Mouse (Mus musculus): ENCODE data around the gene Rap1a.

The Rap1a gene

GRCm38 (mm10) chr3:105801191-105802166, at the start of gene Rap1a:
Gene Rap1a (minus strand): TSS chr3:105801336.
- DNase-seq: peak; percentile 73

DNA sequence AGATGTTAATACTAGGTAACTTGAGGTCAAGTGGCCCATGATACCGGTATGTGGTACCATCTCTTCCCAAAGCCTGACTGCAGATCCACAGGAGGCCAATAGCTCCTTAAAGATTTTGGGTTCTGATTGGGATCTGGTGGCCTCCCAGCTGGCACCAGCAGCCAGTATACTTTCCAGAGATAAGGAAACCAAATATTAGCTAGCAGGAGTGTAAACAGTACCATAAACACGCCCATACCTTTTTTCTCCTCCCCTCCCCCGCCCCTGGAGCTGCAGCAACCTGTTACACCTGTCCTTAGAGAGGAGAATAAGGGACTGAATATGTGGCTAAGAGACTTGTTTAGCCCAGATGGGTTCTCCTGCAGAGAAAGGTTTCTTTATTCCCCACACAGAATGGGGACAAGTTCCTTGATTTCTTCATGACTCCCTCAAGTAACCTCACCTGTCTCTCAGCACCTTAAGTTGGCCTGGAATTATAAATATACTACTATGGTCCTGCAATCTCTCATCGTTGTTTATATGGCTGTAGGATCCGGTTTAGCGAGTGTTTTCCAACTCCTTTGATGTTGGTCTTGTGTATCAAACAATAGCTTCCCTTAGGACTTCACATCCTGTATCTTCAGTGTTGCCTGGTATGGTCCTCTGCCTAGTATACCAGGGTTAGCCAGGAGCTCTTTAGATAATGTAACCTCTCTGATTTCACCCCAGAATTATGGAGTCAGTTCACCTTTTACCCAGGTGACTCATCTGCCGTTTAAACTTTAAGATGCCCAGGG, 45.3 kb upstream of the Rap1a start:
- no peak for DNase-seq

DNA sequence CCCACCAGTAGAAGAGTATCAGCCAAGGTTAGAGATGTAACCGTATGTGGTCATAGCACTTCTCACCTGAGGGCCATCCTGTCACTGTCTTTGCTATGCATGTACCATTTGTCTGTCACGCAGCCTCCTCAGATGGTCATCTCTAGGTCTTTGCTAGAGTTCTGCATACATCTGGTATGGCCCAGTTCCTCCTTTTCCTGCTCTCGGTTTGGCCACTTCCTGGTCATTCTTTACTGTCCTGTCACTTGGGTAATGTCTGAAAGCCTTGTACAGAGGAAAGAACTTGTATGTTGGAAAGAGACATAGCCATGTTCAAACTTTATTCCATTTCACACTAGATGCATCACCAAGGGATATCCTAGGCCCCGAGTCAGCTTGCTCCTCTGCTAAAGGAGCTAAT, 38.7 kb upstream of the Rap1a start:
- no peak for DNase-seq

GRCm38 (mm10) chr3:105838655-105839054, 37.5 kb upstream of the Rap1a start:
- no peak for DNase-seq

DNA sequence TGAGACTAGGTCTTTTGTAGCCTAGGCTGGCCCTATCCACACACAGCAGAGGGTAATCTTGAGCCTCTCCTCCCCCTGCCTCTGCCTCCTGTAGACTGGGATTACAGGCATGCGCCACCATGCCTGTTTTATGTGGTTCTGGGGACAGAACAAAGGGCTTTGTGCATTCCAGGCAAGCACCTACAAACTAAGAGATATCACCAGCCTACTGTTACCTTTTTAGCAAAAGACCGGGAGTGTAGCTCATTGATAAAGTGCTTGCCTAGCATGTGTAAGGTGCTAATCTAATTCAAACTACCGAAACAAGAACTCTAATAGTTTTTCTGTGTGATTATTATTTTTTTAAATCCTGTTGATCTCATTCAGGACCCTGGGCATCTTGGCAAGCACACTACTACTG, 35.7 kb upstream of the Rap1a start:
- no peak for DNase-seq

GRCm38 (mm10) chr3:105835875-105836274, 34.7 kb upstream of the Rap1a start:
- no peak for DNase-seq

DNA sequence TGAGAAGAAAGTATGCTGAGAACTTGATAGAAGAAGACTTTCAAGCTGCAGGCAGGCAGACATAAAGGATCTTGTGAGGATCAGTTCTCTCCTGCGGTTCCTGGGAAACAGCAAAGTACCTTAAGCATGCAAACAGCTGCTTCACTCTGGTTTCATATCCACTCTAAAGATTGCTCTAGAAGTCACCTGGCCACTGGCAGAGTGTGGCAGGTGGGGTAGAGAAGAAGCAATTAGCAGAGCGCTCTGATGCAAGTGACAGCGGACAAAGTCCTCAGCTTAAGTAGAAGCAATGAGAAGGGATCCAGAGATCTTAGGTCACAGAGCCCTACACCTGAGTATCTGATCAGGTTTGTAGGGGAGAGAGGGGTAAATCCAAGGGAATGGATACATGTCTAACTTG, 30.4 kb upstream of the Rap1a start:
- no peak for DNase-seq

- no peak for DNase-seq
Observed at GRCm38 (mm10) chr3:105825501-105826161, 24.5 kb upstream of the Rap1a start.

DNA sequence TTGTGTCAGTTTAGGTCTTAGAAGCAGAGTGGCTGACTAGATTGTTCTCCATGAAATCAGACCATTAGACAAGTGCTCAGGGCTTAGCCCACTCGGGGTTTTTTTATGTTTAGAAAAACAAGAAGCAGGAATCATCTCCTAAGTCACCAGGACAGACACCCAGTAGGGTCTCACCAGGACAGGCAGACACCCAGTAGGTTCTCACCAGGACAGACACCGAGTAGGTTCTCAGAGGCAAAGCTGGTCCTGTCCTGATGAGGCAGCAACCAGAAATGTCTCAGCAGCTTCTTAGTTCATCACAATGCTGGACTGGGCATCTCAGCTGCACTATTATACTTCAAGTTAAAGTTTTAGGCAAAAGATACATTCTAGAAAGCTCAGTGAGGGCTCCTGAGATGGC, 23.6 kb upstream of the Rap1a start:
- no peak for DNase-seq

GRCm38 (mm10) chr3:105824103-105824502, 23.0 kb upstream of the Rap1a start:
- no peak for DNase-seq

DNA sequence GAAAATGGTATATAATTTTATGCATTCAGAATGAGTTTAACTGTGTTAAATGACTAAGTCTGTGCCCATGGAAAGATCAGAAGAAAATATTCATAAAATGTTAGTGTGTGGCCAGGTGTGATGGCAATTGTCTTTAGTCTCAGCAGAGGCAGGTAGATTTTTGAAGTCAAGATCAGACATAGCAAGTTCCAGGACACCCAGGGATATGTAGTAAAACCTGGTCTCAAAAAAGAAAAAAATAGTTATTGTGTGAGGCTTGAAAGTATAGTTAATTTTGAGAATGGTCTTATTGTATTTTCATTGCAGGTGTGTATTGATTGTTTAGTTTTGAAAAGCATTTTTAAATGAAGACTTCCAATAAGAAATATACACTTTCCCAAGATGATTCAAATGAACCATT, 22.5 kb upstream of the Rap1a start:
- no peak for DNase-seq

- no peak for DNase-seq
Observed at GRCm38 (mm10) chr3:105821504-105821903, 20.4 kb upstream of the Rap1a start.

DNA sequence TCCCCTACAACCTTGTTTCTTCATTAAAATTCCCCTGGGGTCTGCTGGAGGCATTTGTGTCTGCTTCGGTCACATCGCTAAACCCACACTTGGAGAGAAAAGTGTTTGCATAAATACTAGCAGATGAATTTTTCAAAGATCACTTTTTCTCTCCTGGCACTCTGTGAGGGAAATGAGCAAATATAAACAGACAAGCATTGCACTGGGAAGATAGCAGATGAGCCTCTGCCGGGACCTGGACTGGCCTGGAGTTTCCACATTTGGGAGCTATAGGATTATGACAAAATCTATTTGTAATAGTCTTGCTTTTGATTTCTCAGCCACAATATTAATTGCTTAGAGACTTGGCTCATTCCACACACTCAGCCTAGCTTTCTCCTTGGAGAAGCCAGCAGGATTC, 19.1 kb upstream of the Rap1a start:
- no peak for DNase-seq

GRCm38 (mm10) chr3:105818130-105819004, 17.2 kb upstream of the Rap1a start:
- no peak for DNase-seq

DNA sequence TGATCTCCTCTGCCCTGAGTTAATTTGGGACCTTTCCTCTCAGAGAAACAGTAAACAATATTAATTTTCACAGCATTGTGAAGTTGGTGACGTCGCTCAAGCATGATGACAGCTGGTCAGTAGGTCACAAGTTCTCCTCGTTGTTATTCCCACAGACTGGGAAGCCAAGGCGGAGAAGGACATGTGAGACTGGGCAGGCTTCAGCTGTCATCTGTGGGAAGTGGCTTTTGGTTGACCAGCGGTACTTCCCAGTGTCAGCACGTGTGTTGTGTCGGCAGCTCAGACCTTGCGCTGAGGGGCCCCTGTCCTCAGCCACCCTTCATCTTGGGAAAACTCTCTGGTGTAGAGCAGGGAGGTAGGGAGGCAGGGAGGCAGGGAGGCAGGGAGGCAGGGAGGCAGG, 15.0 kb upstream of the Rap1a start:
- no peak for DNase-seq

GRCm38 (mm10) chr3:105815236-105815904, 14.2 kb upstream of the Rap1a start:
- no peak for DNase-seq

GRCm38 (mm10) chr3:105811146-105811545, 10.0 kb upstream of the Rap1a start:
- no peak for DNase-seq

DNA sequence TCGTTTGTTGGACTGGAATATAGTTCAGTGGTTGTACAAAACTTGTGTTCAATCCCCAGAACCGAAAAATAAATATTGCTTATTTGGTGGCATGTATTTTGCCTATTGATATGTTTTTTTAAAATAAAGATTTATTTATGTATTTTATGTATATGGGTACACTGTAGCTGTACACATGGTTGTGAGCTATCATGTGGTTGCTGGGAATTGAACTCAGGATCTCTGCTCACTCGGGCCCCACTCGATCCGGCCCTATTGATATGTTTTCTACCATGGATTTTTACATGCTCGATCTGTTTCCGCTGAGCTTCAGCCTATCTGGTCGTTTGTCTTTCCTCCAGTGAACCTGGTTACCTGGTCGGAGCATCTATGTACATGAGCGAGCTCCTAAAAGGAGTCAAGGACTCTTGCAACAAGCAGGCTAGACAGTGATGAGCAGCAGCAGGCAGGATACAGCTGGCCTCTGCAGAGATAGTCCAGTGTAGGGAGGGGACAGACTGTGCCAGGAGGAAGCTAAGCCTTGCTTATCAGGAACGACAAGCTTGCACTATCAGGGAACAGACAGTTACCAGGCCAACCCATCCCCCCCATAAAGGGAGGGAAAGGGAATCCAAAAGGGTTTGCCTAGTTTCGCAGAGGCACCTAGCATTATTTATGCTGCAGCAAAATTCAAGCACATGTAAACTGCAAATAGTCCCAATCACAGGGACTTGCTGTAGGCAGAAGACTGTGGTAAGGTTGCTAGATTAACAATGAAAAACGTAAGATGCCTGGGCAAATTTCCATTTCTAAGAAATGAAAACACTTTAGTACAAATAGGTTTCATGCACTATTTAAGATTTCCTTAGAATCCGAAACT, 7.3 kb upstream of the Rap1a start:
- DNase-seq: no peak

DNA sequence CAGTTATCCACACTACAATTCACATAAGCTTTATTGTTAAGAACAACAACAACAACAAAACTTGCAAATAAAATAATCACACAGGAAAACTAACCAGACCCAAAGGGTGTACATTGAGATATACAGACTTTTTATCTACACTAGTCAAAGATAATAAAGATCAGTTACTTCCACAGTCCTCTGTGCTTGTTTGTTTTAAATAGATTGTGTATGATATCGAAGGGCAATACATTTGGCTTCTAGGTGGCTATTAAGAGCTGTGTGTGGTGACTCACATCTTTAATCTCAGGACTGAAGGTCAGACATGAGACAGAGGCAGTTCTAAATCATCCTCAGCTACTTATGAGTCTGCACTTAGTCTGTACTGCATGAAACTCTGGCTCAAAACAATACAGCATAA, 6.5 kb upstream of the Rap1a start:
- no peak for DNase-seq

DNA sequence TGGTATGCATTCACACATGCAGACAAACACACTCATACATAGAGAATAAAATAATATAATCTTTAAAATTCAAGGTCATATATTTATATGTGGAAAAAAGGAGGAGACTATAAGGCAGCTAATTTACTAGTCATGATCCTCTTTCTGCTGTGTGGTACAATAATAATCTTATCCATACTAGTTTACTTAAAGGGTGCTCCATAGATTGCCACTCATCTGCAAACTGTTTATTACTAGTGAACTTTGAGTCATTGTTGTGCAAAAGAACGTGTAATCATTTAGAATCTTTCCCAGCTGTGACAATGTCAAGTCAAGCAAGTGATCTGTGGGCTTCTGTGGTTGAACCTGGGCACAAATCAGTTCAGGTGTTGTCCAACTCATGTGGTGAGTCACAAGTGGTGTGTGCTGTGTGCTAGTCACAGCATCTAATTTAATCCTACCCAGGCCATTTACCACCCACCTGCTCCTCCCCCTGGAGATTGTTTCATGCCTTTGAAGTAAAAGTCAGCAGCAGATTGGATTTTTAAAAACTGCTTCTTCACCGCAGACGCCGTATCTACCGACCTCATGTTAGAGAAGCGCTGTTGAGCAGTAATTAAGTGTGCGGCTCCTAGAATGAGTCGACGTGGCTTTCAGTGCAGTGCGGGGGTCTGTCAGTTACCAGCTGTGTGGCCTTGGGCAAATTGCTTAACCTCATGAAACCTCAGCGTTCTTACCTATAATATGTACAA, 5.5 kb upstream of the Rap1a start:
- no peak for DNase-seq

Measured in cerebellum, adult 8-10 months (tissue).